Mouse (Mus musculus) limb, embryonic 14.5 days (tissue): ENCODE results near the gene Sytl2. TPM values are rescaled to one million over a fixed set of nuclear protein-coding genes. Genes with fewer than 3 reads are reported as not detected.

ENCODE experiments used
- ATAC-seq: fragments of 200-750 bp; cut with Nextera tagmentation; 2 replicates; pipeline ENCODE4 v1.8.0; 2017; ENCODE audit warnings: low read depth, moderate number of reproducible peaks, moderate TSS enrichment; ENCODE audit not compliant: low FRiP score
- DNase-seq: peaks from one replicate; pipeline ENCODE4 v3.0.0-alpha.2; 2015; ENCODE audit warnings: low spot score
- H3K27ac ChIP-seq: fragments of 300-500 bp; sonication (generic); replicated peaks from 2 replicates; pipeline ENCODE4 v1.5.1; 2014; ENCODE audit warnings: low read depth, mild to moderate bottlenecking, low read length, moderate library complexity, mixed read lengths
- H3K27me3 ChIP-seq: fragments of 300-500 bp; sonication (generic); 2 replicates; pipeline ENCODE4 v1.6.1; 2014; ENCODE audit warnings: low read length, mixed read lengths; ENCODE audit not compliant: control insufficient read depth, insufficient read depth
- H3K36me3 ChIP-seq: fragments of 300-500 bp; sonication (generic); 2 replicates; pipeline ENCODE4 v1.6.1; 2014; ENCODE audit warnings: mild to moderate bottlenecking, low read length, moderate library complexity, mixed read lengths; ENCODE audit not compliant: control insufficient read depth, insufficient read depth
- H3K4me1 ChIP-seq: fragments of 300-500 bp; sonication (generic); 2 replicates; pipeline ENCODE4 v1.6.1; 2014; ENCODE audit warnings: antibody characterized with exemption, low read length, mixed read lengths; ENCODE audit not compliant: control insufficient read depth, insufficient read depth
- H3K4me2 ChIP-seq: fragments of 300-500 bp; sonication (generic); replicated peaks from 2 replicates; pipeline ENCODE4 v1.6.1; 2014; ENCODE audit warnings: low read depth, mild to moderate bottlenecking, low read length, moderate library complexity; ENCODE audit not compliant: severe bottlenecking
- H3K4me3 ChIP-seq: fragments of 300-500 bp; sonication (generic); replicated peaks from 2 replicates; pipeline ENCODE4 v1.5.1; 2014; ENCODE audit warnings: low read length
- H3K9ac ChIP-seq: fragments of 300-500 bp; sonication (generic); 2 replicates; pipeline ENCODE4 v1.6.1; 2014; ENCODE audit warnings: mild to moderate bottlenecking, low read depth, low read length, moderate library complexity; ENCODE audit not compliant: severe bottlenecking
- H3K9me3 ChIP-seq: fragments of 300-500 bp; sonication (generic); 2 replicates; pipeline ENCODE4 v1.6.1; 2016; ENCODE audit warnings: low read length; ENCODE audit not compliant: control insufficient read depth
- POLR2A ChIP-seq: fragments of 200-500 bp; IDR thresholded peaks from 2 replicates; pipeline ENCODE4 v1.8.0; 2012; ENCODE audit warnings: inconsistent platforms, mild to moderate bottlenecking, moderate library complexity, borderline replicate concordance; ENCODE audit not compliant: insufficient read depth, insufficient read length; ENCODE audit errors: extremely low read depth
- WGBS: fragments of 180-500 bp; shearing (Covaris S2); extraction: QIAGEN DNeasy Blood & Tissue Kit; methylation state at CpG from one replicate; pipeline ENCODE4 v1.1.7; 2014; 5-methylcytosine and 5-hydroxymethylcytosine counted together
- polyA plus RNA-seq, 2 experiments: library from polyadenylated mRNA; depleted of rRNA in 1 of 2; stranded (reverse) in 1 of 2; unstranded in 1 of 2; fragments of >200 nt; fragmentation: Nextera tagmentation in 1 of 2; extraction: Ambion mirVana in 1 of 2; gene quantifications; 2 replicates each; pipeline versions ENCODE4 v1.2.1 to v1.2.3; 2012 to 2014

Gene Sytl2
- polyA plus RNA-seq (2012; rRNA removed) (21.6 and 25.7 TPM in 2 replicates), polyA plus RNA-seq (2014; fragmentation: Nextera tagmentation; extraction: Ambion mirVana) (18.0 and 21.9 TPM in 2 replicates)

DNA sequence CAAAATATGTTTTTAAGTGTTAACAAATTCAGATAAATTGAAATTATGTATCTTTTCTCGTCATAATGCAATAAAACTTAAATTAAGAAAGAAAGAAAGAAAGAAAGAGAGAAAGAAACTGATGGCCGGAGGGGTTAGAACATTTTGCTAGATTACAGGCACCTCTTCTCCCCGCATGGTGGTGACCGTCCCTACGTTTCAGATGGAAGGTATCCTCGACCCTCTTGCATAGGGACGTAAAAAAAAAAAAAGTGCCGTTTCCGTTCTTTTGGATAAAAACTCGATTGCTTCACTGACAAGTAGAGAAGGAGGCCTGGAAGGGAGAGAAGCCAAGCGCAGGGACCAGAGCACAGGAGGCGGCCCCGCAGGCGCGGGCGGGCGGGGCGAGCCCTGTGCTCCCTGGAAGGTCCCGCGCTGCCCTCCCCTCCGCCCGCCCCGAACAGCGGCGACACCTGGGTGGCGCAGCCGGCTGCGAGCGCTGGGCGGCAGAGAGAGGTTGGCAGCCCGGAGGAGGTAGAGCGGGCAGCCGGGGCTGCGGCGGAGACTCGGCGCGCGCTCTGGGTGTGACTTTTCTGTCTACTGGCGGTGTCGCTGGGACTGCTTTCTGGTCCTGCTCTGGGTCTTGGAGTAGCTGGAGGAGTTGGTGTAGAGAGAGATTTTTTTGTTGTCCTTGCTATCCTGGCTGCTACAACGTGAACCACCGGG lies at the start of gene Sytl2:
Gene Sytl2, plus strand, starts transcription at position 311 of the 705 bp plus-strand sequence.
- Histone ChIP-seq H3K4me3 (peak within 1 kb of the TSS; percentile 54), H3K9me3 (no peaks in the 10 kb centered on the region), H3K4me2 (peak within 1 kb of the TSS; percentile 82), H3K4me1 (0 out of 2 replicates have a peak, but pooled peaks cover 2% of the 10 kb centered on the region), H3K27ac (0 out of 2 replicates have a peak within 1 kb of the TSS, but pooled peaks have one; percentile 9), H3K27me3 (no peaks in the 10 kb centered on the region), H3K36me3 (no peaks in the 10 kb centered on the region), H3K9ac (peak within 1 kb of the TSS; percentile 54)
- peak; percentile 62 for ATAC-seq
- WGBS, result under 1% methylated on average over 20 of the region's 43 CpGs
- TF ChIP-seq POLR2A, result no peak
- DNase-seq, result peak; percentile 52

DNA sequence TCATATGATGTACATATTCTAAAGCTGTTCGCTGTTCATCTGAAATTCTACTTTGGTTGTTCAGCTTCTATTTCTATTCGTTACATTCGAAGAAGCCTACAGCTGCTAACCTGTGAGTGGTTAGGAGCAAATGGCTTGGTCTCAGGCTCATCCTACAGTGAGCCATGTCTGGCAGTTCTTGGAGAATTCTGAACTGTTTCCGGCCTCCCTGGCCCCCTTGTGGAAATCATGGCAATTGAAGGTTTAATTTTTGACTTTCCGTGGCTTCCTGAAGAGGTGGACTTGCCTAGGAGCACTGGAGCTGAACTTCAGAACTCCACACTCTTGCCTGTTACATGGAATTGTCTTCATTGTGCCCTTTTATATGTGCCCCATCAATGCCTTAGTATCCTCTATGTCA lies 49.1 kb upstream of the Sytl2 start:
- H3K4me2 ChIP-seq, result no peak overlapping the region
- no peak for DNase-seq
- WGBS, result 71% methylated on average over 5 of the region's 5 CpGs
- H3K27me3 ChIP-seq, result no peaks in the 10 kb centered on the region
- H3K9me3 ChIP-seq, result no peaks in the 10 kb centered on the region
- H3K36me3 ChIP-seq, result no peaks in the 10 kb centered on the region
- no peak overlapping the region for H3K4me3 ChIP-seq
- H3K4me1 ChIP-seq, result no peaks in the 10 kb centered on the region
- no peak overlapping the region for H3K9ac ChIP-seq
- H3K27ac ChIP-seq, result no peak overlapping the region
- no peak for ATAC-seq
- no peak for TF ChIP-seq POLR2A

DNA sequence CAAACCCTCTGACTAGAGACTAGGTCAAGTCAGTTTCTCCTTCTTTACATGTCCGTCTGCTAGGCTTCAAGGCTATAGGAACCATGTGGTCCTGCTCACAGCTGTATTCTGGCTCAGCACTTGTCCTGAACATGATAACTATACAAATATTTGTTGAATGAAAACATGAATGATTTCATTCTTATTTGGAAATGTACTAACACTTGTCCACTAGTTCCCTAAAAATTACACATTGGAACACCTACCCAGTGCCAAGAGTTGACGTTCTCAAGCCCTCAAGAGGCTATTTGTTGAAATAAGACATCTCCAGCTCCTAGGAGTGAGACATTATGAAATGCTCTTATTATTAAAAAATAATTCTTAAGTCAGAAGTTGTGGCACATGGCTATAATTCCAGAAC lies 43.4 kb upstream of the Sytl2 start:
- ATAC-seq (no peak), DNase-seq (no peak)
- no peak overlapping the region for H3K4me3 ChIP-seq
- no peaks in the 10 kb centered on the region for H3K4me1 ChIP-seq
- TF ChIP-seq POLR2A, result no peak
- no peak overlapping the region for H3K4me2 ChIP-seq
- no peaks in the 10 kb centered on the region for H3K27me3 ChIP-seq
- H3K9me3 ChIP-seq, result no peaks in the 10 kb centered on the region
- no peak overlapping the region for H3K9ac ChIP-seq
- 86% methylated on average over 2 of the region's 2 CpGs for WGBS
- no peak overlapping the region for H3K27ac ChIP-seq
- no peaks in the 10 kb centered on the region for H3K36me3 ChIP-seq

- Histone ChIP-seq H3K4me3 (no peak overlapping the region), H3K4me2 (no peak overlapping the region), H3K36me3 (no peaks in the 10 kb centered on the region), H3K4me1 (no peaks in the 10 kb centered on the region), H3K9me3 (no peaks in the 10 kb centered on the region), H3K27ac (no peak overlapping the region), H3K27me3 (no peaks in the 10 kb centered on the region), H3K9ac (no peak overlapping the region)
- 83% methylated on average over 2 of the region's 2 CpGs for WGBS
- DNase-seq (no peak), ATAC-seq (no peak)
- TF ChIP-seq POLR2A, result no peak
These were observed 42.2 kb upstream of the Sytl2 start for GRCm38 (mm10) chr7:90259899-90260298.

DNA sequence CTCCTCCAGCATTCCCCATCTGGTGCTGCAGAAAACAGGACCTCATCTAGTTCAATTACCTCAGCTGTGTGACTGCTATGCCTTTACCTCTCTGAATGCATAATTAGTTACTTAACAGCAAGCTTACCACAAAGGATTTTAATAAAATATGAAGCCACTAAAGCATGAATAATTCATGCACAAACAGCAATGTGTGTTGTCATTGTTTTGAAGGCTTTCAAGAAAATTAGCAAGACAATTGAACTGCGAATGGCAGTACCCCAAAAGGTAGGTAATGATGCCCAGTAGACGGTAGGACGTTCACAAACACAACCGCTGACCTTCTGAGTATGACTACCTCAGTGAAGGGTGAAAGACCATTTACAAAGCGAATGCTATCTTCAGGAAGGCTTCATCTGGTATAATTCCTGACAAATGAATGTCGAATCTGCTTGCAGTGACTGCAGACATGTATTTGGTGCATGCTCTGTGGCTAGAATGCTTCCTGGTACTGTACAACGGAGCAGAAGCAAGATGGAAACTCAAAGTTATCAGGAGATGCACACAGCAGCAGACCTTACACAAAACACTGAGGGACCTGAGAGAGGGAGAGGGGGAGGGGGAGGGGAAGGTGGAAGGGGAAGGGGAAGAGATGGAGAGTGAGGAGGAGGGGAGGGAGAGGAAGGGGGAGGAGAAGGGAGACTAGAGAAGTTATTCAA lies 40.0 kb upstream of the Sytl2 start:
- Histone ChIP-seq H3K4me1 (no peaks in the 10 kb centered on the region), H3K4me2 (no peak overlapping the region), H3K36me3 (no peaks in the 10 kb centered on the region), H3K4me3 (no peak overlapping the region), H3K27ac (no peak overlapping the region), H3K27me3 (no peaks in the 10 kb centered on the region), H3K9ac (no peak overlapping the region), H3K9me3 (no peaks in the 10 kb centered on the region)
- no peak for ATAC-seq
- DNase-seq, result no peak
- no peak for TF ChIP-seq POLR2A
- WGBS, result 41% methylated on average over 7 of the region's 7 CpGs
